Mouse (Mus musculus): ENCODE data around the gene Fthl17e. TPM values are rescaled to one million over a fixed set of nuclear protein-coding genes. Genes with fewer than 3 reads are reported as not detected.
"Not testable (repeated sequence)": the region's sequence is repeated elsewhere in the genome, so short reads cannot be mapped to it uniquely, and the experiment has no call there.

Gene Fthl17e
- polyA plus RNA-seq (2012; rRNA removed) = not detected in 2 replicates

DNA sequence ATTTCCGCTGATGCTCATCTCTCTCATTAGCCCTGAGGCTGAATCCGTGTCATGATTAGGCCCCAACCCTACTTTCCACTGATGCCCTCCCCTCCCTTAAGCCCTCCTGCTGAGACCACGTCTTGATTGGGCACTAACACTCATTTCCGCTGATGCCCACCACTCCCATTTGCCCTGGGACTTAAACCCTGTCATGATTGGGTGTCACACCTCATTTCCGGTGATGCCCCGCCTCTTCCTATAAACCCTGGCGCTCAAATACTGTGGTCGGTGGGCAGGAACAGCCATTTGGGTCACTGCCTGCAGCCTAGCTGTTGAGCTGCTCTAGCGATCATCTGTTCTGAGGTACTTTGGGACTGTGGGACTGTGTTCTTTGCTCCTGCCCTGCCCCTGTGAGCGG lies at the start of gene Fthl17e:
TSS of gene Fthl17e (plus strand) at position 301 of the 400 bp plus-strand sequence.
- not testable (repeated sequence) for H3K36me3 ChIP-seq (ENCODE audit: control insufficient read depth, insufficient read depth, low read length); H3K4me1 ChIP-seq (replicated peaks; ENCODE audit: control insufficient read depth, insufficient read depth, low read length); DNase-seq; H3K4me3 ChIP-seq (ENCODE audit: control insufficient read depth, insufficient read depth, low read length); H3K27ac ChIP-seq (ENCODE audit: control insufficient read depth, insufficient read depth, low read length); H3K27me3 ChIP-seq (ENCODE audit: control insufficient read depth, insufficient read depth, low read length)
- WGBS = no CpG with 5 or more reads among the region's 10 CpGs

DNA sequence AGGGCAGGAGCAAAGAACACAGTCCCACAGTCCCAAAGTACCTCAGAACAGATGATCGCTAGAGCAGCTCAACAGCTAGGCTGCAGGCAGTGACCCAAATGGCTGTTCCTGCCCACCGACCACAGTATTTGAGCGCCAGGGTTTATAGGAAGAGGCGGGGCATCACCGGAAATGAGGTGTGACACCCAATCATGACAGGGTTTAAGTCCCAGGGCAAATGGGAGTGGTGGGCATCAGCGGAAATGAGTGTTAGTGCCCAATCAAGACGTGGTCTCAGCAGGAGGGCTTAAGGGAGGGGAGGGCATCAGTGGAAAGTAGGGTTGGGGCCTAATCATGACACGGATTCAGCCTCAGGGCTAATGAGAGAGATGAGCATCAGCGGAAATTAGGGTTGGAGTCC lies 46.6 kb upstream of the Fthl17e start, which contains the start of gene Fthl17d:
TSS of gene Fthl17d (minus strand) at position 101 of the 400 bp plus-strand sequence.
- DNase-seq; H3K27ac ChIP-seq (ENCODE audit: control insufficient read depth, insufficient read depth, low read length); H3K27me3 ChIP-seq (ENCODE audit: control insufficient read depth, insufficient read depth, low read length); H3K4me3 ChIP-seq (ENCODE audit: control insufficient read depth, insufficient read depth, low read length); H3K36me3 ChIP-seq (ENCODE audit: control insufficient read depth, insufficient read depth, low read length); H3K4me1 ChIP-seq (replicated peaks; ENCODE audit: control insufficient read depth, insufficient read depth, low read length): not testable (repeated sequence)
- WGBS = no CpG with 5 or more reads among the region's 9 CpGs

DNA sequence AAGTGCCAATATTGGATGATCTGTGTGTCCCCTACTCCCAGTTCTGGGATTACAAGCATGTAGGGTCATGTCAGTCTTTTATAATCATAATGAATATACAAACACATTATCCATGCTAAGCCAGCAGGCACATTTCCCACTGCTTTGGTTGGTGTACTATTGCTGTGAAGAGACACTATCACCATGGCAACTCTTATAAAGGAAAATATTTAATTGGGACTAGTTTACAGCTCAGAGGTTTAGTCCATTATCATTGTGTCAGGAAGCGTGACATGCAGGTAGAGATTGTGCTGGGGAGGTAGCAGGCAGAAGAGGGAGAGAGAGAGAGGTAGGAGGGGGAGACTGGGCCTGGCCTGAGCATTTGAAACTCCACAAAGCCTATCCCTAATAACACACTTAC lies 17.2 kb upstream of the Fthl17e start:
- TF ChIP-seq CTCF (IDR thresholded peaks at IDR 0.05; ENCODE audit: borderline replicate concordance, control insufficient read depth, extremely low read depth, insufficient read depth, low read length, poor library complexity) = no peak
- no peak for TF ChIP-seq POLR2A (IDR thresholded peaks at IDR 0.05; ENCODE audit: control insufficient read depth, extremely low read depth, insufficient read depth, low read length, poor library complexity)
- H3K4me1 ChIP-seq (replicated peaks; ENCODE audit: control insufficient read depth, insufficient read depth, low read length) = no peaks in the 10 kb centered on the region
- no peak overlapping the region for H3K27ac ChIP-seq (ENCODE audit: control insufficient read depth, insufficient read depth, low read length)
- 92% methylated on average over 1 of the region's 1 CpGs for WGBS
- no peak overlapping the region for H3K4me3 ChIP-seq (ENCODE audit: control insufficient read depth, insufficient read depth, low read length)
- no peaks in the 10 kb centered on the region for H3K36me3 ChIP-seq (ENCODE audit: control insufficient read depth, insufficient read depth, low read length)
- DNase-seq = no peak
- no peaks in the 10 kb centered on the region for H3K27me3 ChIP-seq (ENCODE audit: control insufficient read depth, insufficient read depth, low read length)

DNA sequence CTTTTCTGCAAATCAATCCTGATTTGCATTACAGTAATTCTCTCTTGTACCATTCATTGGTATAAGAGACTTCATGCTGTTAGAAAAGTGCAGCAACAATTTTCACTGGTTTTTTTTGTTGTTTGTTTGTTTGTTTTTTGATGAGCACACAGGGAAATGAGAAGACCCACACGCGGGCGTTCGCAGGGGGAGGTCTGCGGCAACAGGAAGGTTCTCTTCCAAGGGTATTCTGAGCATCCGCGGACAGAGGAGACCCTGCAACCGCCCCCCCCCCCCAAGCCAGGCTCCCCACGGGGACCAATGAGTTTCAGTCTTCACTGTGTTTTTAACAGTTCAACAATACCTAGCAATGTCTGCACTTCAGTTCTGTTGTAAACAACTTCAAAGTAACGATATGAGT lies 13.8 kb upstream of the Fthl17e start:
- 66% methylated on average over 10 of the region's 10 CpGs for WGBS
- Histone ChIP-seq H3K4me3 (ENCODE audit: control insufficient read depth, insufficient read depth, low read length) (no peak overlapping the region), H3K27ac (ENCODE audit: control insufficient read depth, insufficient read depth, low read length) (no peak overlapping the region), H3K27me3 (ENCODE audit: control insufficient read depth, insufficient read depth, low read length) (no peaks in the 10 kb centered on the region), H3K4me1 (replicated peaks; ENCODE audit: control insufficient read depth, insufficient read depth, low read length) (no peaks in the 10 kb centered on the region), H3K36me3 (ENCODE audit: control insufficient read depth, insufficient read depth, low read length) (no peaks in the 10 kb centered on the region)
- no peak for DNase-seq
- no peak for TF ChIP-seq POLR2A (IDR thresholded peaks at IDR 0.05; ENCODE audit: control insufficient read depth, extremely low read depth, insufficient read depth, low read length, poor library complexity)
- TF ChIP-seq CTCF (IDR thresholded peaks at IDR 0.05; ENCODE audit: borderline replicate concordance, control insufficient read depth, extremely low read depth, insufficient read depth, low read length, poor library complexity) = no peak

DNA sequence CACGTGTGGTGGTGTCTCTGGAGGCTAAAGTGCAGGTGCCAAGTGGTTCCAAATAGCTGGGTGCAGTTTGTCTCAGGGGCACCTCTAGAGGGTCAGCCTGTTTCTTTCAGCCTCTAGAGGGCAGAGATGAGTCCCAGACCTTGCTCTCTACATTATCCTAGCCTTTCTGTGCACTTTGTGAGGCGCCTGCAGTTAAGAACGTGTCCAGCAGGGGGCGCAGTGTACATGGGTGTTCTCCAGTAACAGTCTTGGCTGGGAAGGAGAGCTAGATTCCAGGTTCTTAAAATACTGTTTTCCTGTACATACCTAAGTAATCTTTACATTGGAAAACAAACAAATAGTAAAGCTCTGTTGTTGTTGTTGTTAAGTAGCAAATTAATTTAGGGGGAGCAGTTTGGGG lies 8.3 kb downstream of the Fthl17e start:
- DNase-seq = peak; percentile 12
- H3K4me1 ChIP-seq (replicated peaks; ENCODE audit: control insufficient read depth, insufficient read depth, low read length); H3K36me3 ChIP-seq (ENCODE audit: control insufficient read depth, insufficient read depth, low read length); H3K4me3 ChIP-seq (ENCODE audit: control insufficient read depth, insufficient read depth, low read length); H3K27me3 ChIP-seq (ENCODE audit: control insufficient read depth, insufficient read depth, low read length); H3K27ac ChIP-seq (ENCODE audit: control insufficient read depth, insufficient read depth, low read length): not testable (repeated sequence)
- 51% methylated on average over 3 of the region's 4 CpGs for WGBS

DNA sequence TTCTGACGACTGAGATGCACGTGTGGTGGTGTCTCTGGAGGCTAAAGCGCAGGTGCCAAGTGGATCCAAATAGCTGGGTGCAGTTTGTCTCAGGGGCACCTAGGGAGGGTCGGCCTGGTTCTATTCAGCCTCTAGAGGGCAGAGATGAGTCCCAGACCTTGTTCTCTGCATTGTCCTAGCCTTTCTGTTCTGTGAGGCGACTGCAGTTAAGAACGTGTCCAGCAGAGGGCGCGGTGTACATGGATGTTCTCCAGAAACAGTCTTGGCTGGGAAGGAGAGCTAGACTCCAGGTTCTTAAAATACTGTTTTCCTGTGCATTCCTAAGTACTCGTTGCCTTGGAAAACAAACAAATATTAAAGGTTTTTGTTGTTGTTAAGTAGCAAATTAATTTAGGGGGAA lies 27.7 kb downstream of the Fthl17e start:
- not testable (repeated sequence) for H3K27ac ChIP-seq (ENCODE audit: control insufficient read depth, insufficient read depth, low read length); H3K27me3 ChIP-seq (ENCODE audit: control insufficient read depth, insufficient read depth, low read length); H3K4me3 ChIP-seq (ENCODE audit: control insufficient read depth, insufficient read depth, low read length); H3K36me3 ChIP-seq (ENCODE audit: control insufficient read depth, insufficient read depth, low read length); H3K4me1 ChIP-seq (replicated peaks; ENCODE audit: control insufficient read depth, insufficient read depth, low read length)
- peak; percentile 54 for DNase-seq
- 48% methylated on average over 5 of the region's 9 CpGs for WGBS

DNA sequence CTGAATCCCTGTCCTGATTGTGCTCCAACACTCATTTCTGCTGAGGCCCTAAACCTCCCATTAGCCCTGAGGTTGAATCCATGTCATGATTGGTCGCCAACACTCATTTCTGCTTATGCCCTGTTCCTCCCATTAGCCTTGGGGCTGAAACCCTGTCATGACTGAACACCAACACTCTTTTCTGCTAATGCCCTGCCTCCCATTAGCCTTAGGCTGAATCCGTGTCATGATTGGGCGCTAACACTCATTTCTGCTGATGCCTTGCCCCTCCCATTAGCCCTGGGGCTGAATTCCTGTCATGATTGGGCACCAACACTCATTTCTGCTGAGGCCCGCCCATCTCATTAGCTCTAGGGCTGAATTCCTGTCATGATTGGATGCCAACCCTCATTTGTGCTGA lies 28.8 kb downstream of the Fthl17e start:
- 98% methylated on average over 4 of the region's 4 CpGs for WGBS
- no peak for TF ChIP-seq POLR2A (IDR thresholded peaks at IDR 0.05; ENCODE audit: control insufficient read depth, extremely low read depth, insufficient read depth, low read length, poor library complexity)
- TF ChIP-seq CTCF (IDR thresholded peaks at IDR 0.05; ENCODE audit: borderline replicate concordance, control insufficient read depth, extremely low read depth, insufficient read depth, low read length, poor library complexity) = no peak

DNA sequence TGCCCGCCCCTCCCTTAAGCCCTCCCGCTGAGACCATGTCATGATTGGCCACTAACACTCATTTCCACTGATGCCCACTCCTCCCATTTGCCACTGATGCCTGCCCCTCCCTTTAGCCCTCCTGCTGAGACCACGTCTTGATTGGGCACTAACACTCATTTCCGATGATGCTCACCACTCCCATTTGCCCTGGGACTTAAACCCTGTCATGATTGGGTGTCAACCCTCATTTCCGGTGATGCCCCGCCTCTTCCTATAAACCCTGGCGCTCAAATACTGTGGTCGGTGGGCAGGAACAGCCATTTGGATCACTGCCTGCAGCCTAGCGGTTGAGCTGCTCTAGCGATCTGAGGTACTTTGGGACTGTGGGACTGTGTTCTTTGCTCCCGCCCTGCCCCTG lies 29.4 kb downstream of the Fthl17e start, which contains the start of gene Fthl17f:
TSS of gene Fthl17f (plus strand) at position 301 of the 400 bp plus-strand sequence.
- H3K4me1 ChIP-seq (replicated peaks; ENCODE audit: control insufficient read depth, insufficient read depth, low read length); H3K27ac ChIP-seq (ENCODE audit: control insufficient read depth, insufficient read depth, low read length); H3K4me3 ChIP-seq (ENCODE audit: control insufficient read depth, insufficient read depth, low read length); H3K36me3 ChIP-seq (ENCODE audit: control insufficient read depth, insufficient read depth, low read length); DNase-seq; H3K27me3 ChIP-seq (ENCODE audit: control insufficient read depth, insufficient read depth, low read length): not testable (repeated sequence)
- 95% methylated on average over 11 of the region's 11 CpGs for WGBS

More for the DNA sequence above, 28.8 kb downstream of the Fthl17e start:
- no peak overlapping the region for H3K4me3 ChIP-seq (ENCODE audit: control insufficient read depth, insufficient read depth, low read length)
- no peaks in the 10 kb centered on the region for H3K4me1 ChIP-seq (replicated peaks; ENCODE audit: control insufficient read depth, insufficient read depth, low read length)
- H3K27ac ChIP-seq (ENCODE audit: control insufficient read depth, insufficient read depth, low read length) = no peak overlapping the region
- H3K27me3 ChIP-seq (ENCODE audit: control insufficient read depth, insufficient read depth, low read length) = no peaks in the 10 kb centered on the region
- DNase-seq = no peak
- H3K36me3 ChIP-seq (ENCODE audit: control insufficient read depth, insufficient read depth, low read length) = no peaks in the 10 kb centered on the region

DNA sequence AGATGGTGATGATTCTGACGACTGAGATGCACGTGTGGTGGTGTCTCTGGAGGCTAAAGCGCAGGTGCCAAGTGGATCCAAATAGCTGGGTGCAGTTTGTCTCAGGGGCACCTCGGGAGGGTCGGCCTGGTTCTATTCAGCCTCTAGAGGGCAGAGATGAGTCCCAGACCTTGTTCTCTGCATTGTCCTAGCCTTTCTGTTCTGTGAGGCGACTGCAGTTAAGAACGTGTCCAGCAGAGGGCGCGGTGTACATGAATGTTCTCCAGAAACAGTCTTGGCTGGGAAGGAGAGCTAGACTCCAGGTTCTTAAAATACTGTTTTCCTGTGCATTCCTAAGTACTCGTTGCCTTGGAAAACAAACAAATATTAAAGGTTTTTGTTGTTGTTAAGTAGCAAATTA lies 44.4 kb downstream of the Fthl17e start:
- H3K27ac ChIP-seq (ENCODE audit: control insufficient read depth, insufficient read depth, low read length); H3K27me3 ChIP-seq (ENCODE audit: control insufficient read depth, insufficient read depth, low read length); H3K36me3 ChIP-seq (ENCODE audit: control insufficient read depth, insufficient read depth, low read length); H3K4me3 ChIP-seq (ENCODE audit: control insufficient read depth, insufficient read depth, low read length); H3K4me1 ChIP-seq (replicated peaks; ENCODE audit: control insufficient read depth, insufficient read depth, low read length): not testable (repeated sequence)
- WGBS = 10% methylated on average over 6 of the region's 10 CpGs
- peak; percentile 70 for DNase-seq
